Mouse (Mus musculus): ENCODE measurements around the gene Rpn1.

DNA sequence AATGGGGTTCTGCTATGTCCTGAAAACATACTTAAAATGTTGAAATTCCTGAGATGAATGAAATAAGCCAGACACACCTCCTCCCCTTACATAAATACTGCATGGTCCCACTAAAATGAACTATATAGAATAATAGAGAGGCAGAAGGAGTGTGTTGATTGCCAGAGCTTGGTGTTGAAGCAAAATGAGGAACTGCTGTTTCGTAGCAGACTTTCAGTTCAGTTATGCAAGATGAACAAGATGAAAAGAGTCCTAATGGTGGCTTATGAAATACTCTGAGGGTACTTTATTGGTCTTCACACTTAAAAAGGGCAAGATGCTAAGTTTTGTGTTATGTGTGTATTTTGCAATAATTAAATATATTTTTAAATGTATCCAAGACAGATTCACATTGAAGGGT, 15.5 kb upstream of the Rpn1 start:
- no peak for TF ChIP-seq CTCF (IDR thresholded peaks at IDR 0.05; ENCODE audit: insufficient read depth, low read depth, low read length)
- no peak for TF ChIP-seq POLR2A (IDR thresholded peaks at IDR 0.05; ENCODE audit: insufficient read depth, low read depth, low read length)

Measured in olfactory bulb, adult 2 months (tissue).